Mouse (Mus musculus): ENCODE data around the gene Cfap99.

DNA sequence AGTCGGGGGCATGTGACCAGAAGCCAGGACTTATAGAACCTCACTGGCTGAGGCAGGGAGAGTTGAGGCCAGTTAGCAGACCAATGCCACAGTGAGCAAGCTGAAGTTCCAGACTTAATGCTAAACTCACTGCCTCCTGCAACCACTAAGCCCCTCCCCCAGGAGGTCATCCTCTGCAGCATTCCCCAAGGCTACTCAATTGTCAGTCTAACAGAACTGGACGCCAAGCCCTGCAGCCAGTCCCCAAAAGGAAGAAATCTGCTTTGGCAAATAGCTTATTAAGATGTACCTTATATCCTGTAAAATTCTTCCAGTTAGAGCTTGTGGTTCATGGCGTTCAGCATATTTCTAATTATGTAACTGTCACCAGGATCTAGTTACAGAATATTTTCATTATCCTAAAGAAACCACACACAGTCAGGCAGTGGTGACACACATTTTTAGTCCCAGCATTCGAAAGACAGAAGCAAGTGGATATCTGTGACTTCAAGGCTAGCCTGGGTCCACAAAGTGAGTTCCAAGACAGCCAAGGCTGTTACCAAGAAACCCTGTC lies 35.4 kb upstream of the Cfap99 start:
- TF ChIP-seq POLR2A (IDR thresholded peaks at IDR 0.05; ENCODE audit: borderline replicate concordance, control insufficient read depth, low read depth, low read length) (no peak), CTCF (IDR thresholded peaks at IDR 0.05; ENCODE audit: control insufficient read depth, insufficient read depth, low read length) (no peak)

Data from bone marrow, adult 2 months (tissue).